Mouse (Mus musculus) erythroblast, embryonic 14.5 days (primary cell): ENCODE data around the gene 4933430I17Rik. TPM values are rescaled to one million over a fixed set of nuclear protein-coding genes. Genes with fewer than 3 reads are reported as not detected.

ENCODE experiments used
- H3K27me3 ChIP-seq: 2 replicates; pipeline ENCODE4 v1.6.1; 2012; ENCODE audit warnings: inconsistent platforms; ENCODE audit not compliant: control insufficient read depth
- H3K36me3 ChIP-seq: 2 replicates; pipeline ENCODE4 v1.6.1; 2012; ENCODE audit warnings: mild to moderate bottlenecking, inconsistent platforms; ENCODE audit not compliant: control insufficient read depth
- H3K4me1 ChIP-seq: 2 replicates; pipeline ENCODE4 v1.6.1; 2012; ENCODE audit warnings: inconsistent platforms; ENCODE audit not compliant: control insufficient read depth
- H3K4me3 ChIP-seq: replicated peaks from 2 replicates; pipeline ENCODE3; 2012; ENCODE audit warnings: moderate library complexity, mild to moderate bottlenecking, inconsistent platforms
- H3K9me3 ChIP-seq: 2 replicates; pipeline ENCODE4 v1.6.1; 2012; ENCODE audit warnings: low read length, inconsistent platforms, mixed read lengths; ENCODE audit not compliant: control insufficient read depth
- GATA1 ChIP-seq: IDR thresholded peaks from 2 replicates; pipeline ENCODE4 v1.6.1; 2012; ENCODE audit warnings: low read length, inconsistent platforms, mixed read lengths
- TAL1 ChIP-seq: IDR thresholded peaks from 3 replicates; pipeline ENCODE4 v1.6.1; 2012; ENCODE audit warnings: low read length, inconsistent platforms, mixed read lengths
- polyA plus RNA-seq: library from polyadenylated mRNA; stranded (reverse); fragments of >175 nt; gene quantifications from 2 replicates; pipeline ENCODE4 v1.2.3, GENCODE M21; 2012

Gene 4933430I17Rik
- polyA plus RNA-seq, 1 experiment: not detected

DNA sequence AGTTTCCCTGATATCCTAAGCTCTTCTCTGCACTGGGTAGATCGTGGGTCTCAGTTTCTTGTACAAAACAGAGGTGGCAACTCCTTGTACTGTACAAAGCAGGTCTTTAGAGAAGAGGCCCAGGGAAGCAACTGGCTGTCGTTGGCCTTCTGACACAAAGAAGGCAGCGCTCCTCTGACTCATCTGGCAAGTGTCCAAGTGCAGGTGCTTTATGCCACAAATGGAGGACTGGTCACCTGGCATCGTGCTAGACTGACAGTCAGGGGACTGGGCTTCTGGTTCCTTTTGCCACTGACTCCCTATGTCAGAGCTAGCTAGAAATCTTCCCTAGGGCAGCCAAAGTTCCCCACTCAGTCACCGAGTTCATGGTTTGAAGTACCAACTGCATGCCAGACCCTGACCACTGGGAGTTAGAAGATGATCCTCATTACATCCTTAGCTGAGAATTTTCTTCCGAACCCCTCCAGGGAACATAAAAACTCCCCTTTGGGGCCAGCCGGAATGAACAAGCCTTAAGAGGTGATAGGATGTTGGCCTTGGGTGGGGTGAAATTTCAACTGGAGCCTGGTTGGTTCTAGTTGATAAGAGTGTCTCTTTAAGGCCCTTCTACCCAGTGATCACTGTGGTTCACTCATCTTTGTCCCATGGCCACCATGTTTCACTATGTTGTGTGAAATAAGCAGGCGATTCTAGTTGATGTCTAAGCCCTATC lies 39.6 kb upstream of the 4933430I17Rik start:
- H3K4me1 ChIP-seq: peaks cover 45% of the 10 kb centered on the region
- H3K4me3 ChIP-seq: no peak overlapping the region
- H3K36me3 ChIP-seq: no peaks in the 10 kb centered on the region; the same call in 1 of the 2 replicates
- peaks cover 26% of the 10 kb centered on the region for H3K27me3 ChIP-seq
- TF ChIP-seq TAL1 (no peak), GATA1 (no peak)
- no peaks in the 10 kb centered on the region for H3K9me3 ChIP-seq

GRCm38 (mm10) chr4:62486162-62486696 lies 38.9 kb upstream of the 4933430I17Rik start:
- TF ChIP-seq TAL1 (no peak), GATA1 (no peak)

GRCm38 (mm10) chr4:62487172-62487571 lies 38.0 kb upstream of the 4933430I17Rik start:
- Histone ChIP-seq H3K27me3 (peaks cover 11% of the 10 kb centered on the region), H3K9me3 (no peaks in the 10 kb centered on the region)
- TF ChIP-seq GATA1 (no peak), TAL1 (no peak)

More at GRCm38 (mm10) chr4:62486162-62486696, 38.9 kb upstream of the 4933430I17Rik start:
- Histone ChIP-seq H3K4me3 (no peak overlapping the region), H3K36me3 (no peaks in the 10 kb centered on the region; the same call in 1 of the 2 replicates), H3K9me3 (no peaks in the 10 kb centered on the region), H3K27me3 (peaks cover 20% of the 10 kb centered on the region), H3K4me1 (peaks cover 42% of the 10 kb centered on the region)

GRCm38 (mm10) chr4:62487914-62488313 lies 37.3 kb upstream of the 4933430I17Rik start:
- H3K4me3 ChIP-seq: no peak overlapping the region
- H3K9me3 ChIP-seq: no peaks in the 10 kb centered on the region
- no peaks in the 10 kb centered on the region; the same call in 1 of the 2 replicates for H3K36me3 ChIP-seq
- peaks cover 7% of the 10 kb centered on the region for H3K27me3 ChIP-seq
- H3K4me1 ChIP-seq: peaks cover 42% of the 10 kb centered on the region
- TF ChIP-seq TAL1: no peak
- no peak for TF ChIP-seq GATA1

More at GRCm38 (mm10) chr4:62487172-62487571, 38.0 kb upstream of the 4933430I17Rik start:
- Histone ChIP-seq H3K36me3 (no peaks in the 10 kb centered on the region; the same call in 1 of the 2 replicates), H3K4me3 (no peak overlapping the region), H3K4me1 (peaks cover 42% of the 10 kb centered on the region)

DNA sequence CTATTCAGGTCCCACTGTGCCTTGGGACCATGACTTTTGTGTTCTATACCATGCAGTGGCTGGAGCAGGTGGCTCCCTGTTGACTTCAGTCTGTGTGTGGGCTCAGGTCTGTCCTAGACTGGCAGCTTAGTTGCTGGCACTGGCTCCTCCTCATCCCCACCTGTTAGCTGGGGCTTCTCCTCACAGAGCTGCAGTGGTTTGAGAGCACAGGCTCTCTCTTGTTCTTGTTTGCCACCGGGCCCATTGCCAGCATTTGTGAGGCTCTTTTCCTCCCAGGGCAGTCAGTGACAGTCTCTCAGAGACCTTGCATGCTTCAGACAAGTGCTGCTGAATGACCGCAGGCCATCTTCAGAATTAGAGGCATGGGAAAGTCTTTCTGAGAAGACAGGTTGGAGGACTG lies 32.5 kb upstream of the 4933430I17Rik start:
- Histone ChIP-seq H3K27me3 (peaks cover 6% of the 10 kb centered on the region), H3K9me3 (no peaks in the 10 kb centered on the region), H3K36me3 (peaks cover 10% of the 10 kb centered on the region), H3K4me1 (peaks cover 14% of the 10 kb centered on the region), H3K4me3 (no peak overlapping the region)
- TF ChIP-seq GATA1 (no peak), TAL1 (no peak)

GRCm38 (mm10) chr4:62494230-62494629 lies 30.9 kb upstream of the 4933430I17Rik start:
- Histone ChIP-seq H3K9me3 (no peaks in the 10 kb centered on the region), H3K4me3 (no peak overlapping the region), H3K4me1 (peaks cover 10% of the 10 kb centered on the region), H3K36me3 (peaks cover 23% of the 10 kb centered on the region), H3K27me3 (peaks cover 6% of the 10 kb centered on the region)
- TF ChIP-seq GATA1: no peak
- TF ChIP-seq TAL1: no peak

DNA sequence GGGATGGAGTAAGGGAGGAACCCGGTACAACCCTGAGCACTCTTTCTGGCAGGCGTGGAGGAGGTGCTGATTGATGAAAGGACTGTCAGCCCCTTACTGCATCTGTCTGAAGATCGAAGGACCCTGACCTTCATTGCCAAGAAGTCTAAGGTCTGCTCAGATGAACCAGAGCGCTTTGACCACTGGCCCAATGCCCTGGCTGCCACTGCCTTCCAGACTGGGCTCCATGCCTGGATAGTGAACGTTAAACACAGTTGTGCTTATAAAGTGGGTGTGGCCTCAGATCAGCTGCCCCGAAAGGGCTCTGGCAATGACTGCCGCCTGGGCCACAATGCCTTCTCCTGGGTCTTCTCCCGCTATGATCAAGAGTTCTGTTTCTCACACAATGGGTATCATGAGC lies 29.2 kb upstream of the 4933430I17Rik start:
- TF ChIP-seq TAL1 (no peak), GATA1 (no peak)
- peaks cover 33% of the 10 kb centered on the region for H3K36me3 ChIP-seq

DNA sequence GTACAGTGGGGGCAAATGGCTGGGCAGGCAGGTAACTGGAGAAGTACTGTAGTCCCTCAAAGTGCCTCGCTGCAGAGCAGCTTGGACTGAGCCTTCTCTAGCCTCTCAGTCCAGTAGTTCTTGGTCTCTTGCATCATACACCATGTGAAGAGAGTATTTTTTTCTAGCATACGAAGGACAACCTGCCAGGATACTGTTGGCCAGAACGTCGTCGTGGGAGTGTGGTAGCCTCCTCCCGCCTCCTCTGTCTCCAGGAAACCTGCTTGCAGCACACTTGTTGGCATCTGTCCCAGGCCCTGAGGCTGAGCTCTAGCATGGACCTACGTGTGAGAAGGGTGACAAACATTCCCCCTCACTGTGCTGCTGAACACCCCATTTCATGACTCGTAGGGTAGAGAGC lies 28.4 kb upstream of the 4933430I17Rik start:
- Histone ChIP-seq H3K9me3 (no peaks in the 10 kb centered on the region), H3K36me3 (peaks cover 33% of the 10 kb centered on the region), H3K4me3 (no peak overlapping the region), H3K4me1 (peaks cover 31% of the 10 kb centered on the region), H3K27me3 (peaks cover 6% of the 10 kb centered on the region)
- TF ChIP-seq TAL1 (no peak), GATA1 (no peak)

More for the DNA sequence above, 29.2 kb upstream of the 4933430I17Rik start:
- peaks cover 6% of the 10 kb centered on the region for H3K27me3 ChIP-seq
- H3K9me3 ChIP-seq: no peaks in the 10 kb centered on the region
- H3K4me1 ChIP-seq: peaks cover 22% of the 10 kb centered on the region
- H3K4me3 ChIP-seq: no peak overlapping the region

DNA sequence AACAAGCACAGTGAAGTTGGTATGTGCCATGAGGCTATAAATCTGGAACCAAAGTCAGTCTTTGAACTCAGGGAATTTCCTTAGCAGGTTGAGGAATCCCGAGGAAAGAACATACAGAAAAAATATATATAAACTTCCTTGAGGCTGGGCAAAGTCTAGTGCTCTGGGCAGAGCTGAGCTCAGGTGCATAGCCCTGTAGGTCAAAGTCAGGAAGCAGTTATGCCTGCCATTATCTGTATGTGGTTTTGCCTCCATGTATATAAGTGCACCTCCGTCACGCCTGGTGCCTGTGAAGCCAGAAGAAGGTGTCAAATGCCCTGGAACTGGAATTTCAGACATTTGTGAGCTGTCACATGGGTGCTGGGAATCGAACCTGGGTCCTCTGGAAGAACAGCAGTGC lies 24.4 kb upstream of the 4933430I17Rik start:
- H3K4me1 ChIP-seq: peaks cover 66% of the 10 kb centered on the region
- no peaks in the 10 kb centered on the region for H3K27me3 ChIP-seq
- no peaks in the 10 kb centered on the region for H3K9me3 ChIP-seq
- H3K36me3 ChIP-seq: peaks cover 36% of the 10 kb centered on the region
- peak overlapping the region; percentile 3 for H3K4me3 ChIP-seq
- TF ChIP-seq TAL1: no peak
- no peak for TF ChIP-seq GATA1

DNA sequence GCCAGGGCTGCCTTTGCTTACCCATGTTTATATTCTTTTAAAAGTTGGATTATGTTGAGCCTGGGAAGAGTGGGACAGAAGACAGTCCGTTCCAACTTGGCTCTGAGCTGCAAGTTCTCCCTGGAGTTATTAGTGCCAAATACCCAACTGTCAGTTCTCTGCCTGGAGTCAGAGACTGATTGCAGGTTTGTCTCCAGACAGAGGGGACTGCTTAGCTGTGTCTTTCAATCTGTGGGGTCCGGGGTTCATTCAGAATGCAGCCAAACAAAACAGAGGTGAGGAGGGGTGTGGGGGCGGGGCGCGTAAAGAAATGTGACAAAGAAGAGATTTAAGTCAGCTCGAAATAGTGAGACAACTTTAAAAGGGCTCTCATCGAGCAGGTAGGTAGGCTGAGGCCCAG lies 23.6 kb upstream of the 4933430I17Rik start:
- Histone ChIP-seq H3K4me3 (peak overlapping the region; percentile 67), H3K36me3 (peaks cover 37% of the 10 kb centered on the region), H3K4me1 (peaks cover 67% of the 10 kb centered on the region), H3K27me3 (no peaks in the 10 kb centered on the region), H3K9me3 (no peaks in the 10 kb centered on the region)
- TF ChIP-seq GATA1: no peak
- TF ChIP-seq TAL1: no peak
